Mouse (Mus musculus) spleen, postnatal 4 days (tissue): ENCODE data around the gene A3galt2.
A peak's percentile ranks its signal among the peaks of the same experiment; 100 is the strongest.

Experiments used
- DNase-seq, 2 experiments: peaks; one replicate each; pipeline ENCODE4 v3.0.0; 2022; ENCODE audit warnings: low spot score in 2 of 2

Gene A3galt2

DNA sequence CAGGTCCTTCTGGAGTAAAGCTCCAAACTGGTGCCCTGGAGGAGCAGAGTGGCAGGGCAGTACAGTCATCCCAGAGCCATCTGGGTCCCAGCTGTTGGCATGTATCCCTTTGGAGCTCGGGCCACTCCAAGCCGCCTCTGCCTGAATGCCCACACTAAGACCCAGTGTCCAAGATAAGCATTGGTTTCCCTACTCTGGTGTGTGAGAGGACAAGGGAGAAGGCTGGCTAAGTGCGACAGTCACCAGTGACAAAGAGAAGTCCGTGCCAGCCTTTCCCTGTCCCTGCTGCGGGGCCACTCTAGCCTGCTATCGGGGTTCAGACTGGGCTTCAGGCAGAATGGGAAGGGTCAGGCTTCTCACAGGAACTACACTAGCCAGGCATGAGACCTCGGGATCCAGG is 736 bp downstream of the A3galt2 start:
- DNase-seq = no peak

DNA sequence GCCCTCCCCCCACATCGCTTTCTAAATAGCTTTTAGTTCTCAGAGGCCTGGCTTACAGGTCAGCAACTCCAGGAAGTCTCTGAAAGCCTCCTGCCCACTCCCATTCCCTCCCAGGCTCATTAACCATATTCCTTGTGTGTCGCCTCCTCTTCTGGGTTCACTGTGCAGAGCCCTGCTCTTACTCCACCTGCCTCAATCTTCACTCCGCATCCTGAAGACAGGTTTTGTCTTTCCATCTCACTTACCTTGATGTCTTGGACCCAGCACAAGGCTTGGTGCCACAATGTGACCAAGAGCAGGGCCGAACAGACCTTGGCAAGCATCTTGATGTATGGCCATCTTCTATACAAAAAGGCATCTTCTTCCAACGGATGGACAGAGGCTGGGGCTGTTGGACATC is 4.0 kb downstream of the A3galt2 start:
- DNase-seq = no peak

DNA sequence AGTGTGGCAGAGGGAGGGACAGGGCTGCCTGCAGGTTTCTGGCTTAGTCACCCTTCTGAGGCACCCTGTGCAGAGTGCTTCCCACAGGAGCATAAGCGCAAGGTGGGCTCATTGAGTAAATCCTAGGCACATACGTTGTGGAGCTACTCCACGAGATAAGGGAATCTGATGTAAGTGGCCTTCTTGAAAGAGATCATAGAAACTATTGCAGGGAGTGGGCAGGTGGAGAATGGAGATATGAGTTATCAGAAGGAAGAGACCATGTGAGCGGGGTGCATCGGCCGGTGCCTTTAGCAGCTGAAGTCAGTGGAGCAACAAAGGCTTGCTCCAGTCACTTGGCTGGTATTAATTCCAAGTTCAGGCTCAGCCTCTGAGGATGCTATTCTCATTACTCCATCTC is 4.9 kb downstream of the A3galt2 start:
- no peak for DNase-seq

DNA sequence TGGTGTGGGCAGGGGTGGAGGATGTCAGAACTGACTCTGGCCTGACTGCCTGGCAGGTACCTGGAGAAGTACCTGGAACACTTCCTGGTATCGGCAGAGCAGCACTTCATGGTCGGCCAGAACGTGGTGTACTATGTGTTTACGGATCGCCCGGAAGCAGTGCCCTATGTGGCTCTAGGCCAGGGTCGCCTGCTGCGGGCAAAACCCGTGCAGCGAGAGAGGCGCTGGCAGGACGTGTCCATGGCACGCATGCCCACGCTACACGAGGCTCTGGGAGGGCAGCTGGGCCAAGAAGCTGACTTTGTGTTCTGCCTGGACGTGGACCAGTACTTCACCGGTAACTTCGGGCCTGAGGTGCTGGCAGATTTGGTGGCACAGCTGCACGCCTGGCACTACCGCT is 11.8 kb downstream of the A3galt2 start:
- DNase-seq = no peak

DNA sequence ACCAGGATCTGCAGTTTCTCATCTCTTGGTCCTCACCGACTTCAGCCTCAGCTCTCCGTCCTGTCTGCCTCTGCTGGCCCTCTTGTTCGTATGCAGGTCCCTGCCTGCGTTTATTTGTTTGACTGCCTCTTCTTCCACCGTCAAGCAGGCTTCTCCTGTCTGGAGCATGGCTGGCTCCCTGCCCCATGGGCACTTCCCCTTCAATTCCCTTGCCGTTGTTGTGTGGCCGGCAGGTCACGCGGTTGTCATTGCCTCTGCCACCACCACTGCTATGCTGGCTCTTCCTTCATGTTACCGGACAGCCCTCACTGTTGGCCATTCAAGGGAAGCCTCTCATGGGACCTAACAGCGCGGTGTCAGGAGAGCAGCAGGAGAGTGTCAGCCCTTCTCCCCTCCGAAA is 13.0 kb downstream of the A3galt2 start:
- no peak for DNase-seq

DNA sequence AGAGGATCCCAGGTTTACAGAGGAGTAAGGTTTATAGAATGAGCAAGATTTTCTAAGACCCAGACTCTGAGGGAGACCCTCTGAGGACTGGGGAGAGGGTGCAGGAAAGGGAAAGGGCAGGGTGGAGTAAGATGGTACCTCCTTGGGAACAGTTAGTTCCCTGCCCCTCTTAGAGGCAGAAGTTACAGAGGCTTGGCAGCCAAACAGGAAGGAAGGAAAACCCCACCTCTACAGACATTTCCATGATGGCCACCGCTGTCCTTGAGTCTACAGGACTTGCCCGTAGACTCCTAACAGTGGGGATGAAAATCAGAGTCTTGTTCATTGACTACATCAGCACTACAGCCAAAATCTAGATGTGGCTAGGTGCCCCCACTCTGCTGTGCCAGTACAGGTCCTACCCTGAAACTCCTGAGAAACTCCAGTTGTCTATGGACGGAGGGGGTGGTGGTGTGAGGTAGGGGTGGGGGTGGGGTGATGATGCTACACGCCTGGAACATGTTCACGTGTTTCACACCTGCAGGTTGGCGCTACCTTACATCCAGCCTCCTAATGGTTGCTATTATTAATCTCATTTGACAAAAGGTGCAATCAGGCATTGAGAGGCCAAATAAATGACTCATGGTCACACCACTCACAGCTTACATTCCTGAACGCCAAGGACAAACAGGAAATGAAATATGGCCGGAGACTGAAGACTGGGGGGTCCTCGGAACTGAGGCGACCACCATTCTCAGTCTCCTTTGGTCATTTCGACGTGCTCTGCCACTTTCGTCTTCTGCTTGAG is 14.6 kb downstream of the A3galt2 start:
- DNase-seq = no peak

DNA sequence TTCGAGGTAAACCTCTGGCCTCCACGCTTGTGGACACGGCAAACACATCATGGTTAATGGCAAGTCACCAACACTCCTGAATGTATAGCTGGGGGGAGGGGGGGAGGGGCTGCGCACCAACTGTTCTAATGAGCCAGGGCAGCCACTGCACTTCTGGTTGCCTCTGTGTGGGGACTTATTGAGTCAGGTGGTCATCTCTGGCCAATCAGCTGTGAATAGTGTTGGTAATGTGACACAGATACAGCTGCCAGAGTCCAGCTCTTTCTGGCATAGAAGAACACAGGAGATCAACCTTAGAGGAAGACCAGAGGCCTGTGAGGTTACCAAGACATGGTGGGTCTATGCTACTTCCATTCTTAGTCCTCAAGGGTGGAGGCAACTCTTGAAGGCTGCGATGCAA is 15.5 kb downstream of the A3galt2 start:
- no peak for DNase-seq

DNA sequence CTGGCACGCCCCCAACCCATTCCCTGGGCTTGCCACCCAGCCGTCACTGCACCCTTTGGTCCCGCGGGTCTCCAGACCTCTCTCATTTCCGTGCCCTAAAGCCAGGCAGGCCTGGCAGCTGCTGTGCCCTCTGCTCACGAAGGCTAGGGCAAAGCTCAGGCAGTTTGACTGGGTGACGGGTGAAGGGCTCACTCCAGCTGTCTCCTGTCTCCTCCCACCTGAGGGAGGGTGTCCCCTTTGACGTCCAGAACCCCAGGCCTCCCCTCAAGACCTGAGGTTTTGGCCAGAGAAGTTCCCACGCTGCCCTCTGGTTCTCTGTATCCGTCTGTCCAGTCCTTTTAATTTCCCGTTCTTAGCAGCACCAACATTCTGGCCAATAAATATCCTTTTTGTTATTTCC is 18.7 kb downstream of the A3galt2 start:
- DNase-seq = no peak

DNA sequence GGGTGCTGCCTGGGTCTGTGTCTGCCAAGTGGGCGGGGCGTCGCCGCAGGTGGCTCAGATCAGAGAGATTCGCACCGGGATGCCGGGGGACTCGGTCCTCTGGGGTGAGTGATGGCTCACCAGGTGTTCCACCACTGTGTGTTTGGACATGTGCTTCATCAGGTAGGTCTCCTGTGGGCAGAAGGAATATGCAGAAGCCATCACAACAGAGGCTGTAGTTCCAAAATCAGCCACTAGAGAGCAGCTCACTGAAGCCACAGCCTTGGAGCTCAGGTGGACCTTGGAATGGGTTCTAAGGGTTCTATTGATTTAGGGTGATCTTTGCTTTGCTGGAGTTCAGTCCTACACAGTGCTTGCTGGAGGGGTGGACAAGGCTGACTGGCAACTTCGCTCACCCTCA is 19.3 kb downstream of the A3galt2 start:
- DNase-seq = peak; percentile 60 to 88

DNA sequence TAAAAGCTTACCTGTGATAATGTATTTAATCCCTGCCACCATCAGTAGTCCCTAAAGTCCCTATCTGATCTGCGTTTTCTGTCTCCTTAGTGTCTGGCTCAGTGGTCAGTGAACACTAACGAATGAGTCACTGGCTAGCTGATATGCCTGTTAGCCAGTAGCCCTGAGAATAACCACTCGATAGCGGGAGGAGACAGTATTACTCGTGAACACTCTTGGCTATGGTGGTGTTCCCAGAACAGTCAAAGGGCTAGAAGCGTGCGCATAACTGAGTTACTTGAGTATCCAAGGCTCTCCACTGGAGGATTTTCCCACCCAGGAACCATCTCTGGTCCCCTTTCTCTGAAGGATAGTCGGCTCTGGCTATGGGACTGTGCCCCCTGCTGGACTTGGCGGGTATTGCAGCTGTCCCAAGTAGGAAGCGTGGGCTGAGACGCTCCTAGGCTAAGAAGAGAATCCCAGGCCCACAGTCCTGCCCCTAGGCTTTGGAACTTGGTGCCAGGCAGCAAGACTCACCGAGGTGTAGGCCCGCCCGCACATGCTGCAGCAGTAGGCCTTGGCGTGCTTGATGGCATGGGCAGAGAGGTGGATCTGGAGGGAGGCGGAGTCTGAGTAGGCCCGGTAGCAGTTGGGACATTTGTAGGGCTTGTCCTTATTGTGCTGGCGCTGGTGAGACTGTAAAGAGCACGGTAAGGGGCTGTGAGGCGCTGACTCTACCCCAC is 21.6 kb downstream of the A3galt2 start:
- peak; percentile 69 to 91 for DNase-seq

DNA sequence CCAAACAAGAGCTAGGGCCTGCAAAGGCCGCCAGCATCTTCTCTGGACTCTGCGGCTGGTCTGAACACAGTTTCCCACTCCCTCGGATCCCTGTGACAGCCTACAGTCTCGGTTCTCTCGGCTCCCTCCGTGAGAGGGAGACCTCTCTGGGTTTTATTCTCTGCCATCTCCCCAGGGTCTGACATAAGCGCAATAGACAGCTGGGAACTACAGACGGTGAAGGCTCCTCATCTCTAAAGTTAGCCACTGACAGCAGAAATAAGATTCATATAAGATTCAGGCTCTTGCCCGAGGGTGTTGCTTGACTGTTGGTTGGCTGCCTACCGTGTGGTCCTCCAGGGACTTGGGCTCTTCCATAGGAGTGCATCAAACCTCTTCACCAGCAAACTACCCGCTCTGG is 22.4 kb downstream of the A3galt2 start:
- no peak for DNase-seq

DNA sequence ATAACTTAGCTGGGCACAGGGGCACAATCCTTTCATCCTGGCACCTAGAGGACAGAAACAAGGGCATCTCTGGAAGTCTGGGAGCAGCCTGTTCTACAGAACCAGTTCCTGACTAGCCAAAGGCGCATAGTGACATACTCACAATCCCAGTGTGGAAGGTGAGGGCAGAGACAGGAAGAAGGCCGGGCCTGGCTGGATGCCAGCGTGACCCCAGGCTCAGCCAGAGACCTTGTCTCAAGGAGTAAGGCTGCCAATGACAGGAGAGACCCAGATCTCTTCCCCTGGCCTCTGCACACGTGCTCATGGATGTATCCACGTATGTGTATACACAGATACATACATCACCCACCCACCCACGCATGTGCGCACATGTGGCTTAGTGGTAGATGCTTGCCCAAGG is 26.9 kb downstream of the A3galt2 start:
- no peak for DNase-seq

DNA sequence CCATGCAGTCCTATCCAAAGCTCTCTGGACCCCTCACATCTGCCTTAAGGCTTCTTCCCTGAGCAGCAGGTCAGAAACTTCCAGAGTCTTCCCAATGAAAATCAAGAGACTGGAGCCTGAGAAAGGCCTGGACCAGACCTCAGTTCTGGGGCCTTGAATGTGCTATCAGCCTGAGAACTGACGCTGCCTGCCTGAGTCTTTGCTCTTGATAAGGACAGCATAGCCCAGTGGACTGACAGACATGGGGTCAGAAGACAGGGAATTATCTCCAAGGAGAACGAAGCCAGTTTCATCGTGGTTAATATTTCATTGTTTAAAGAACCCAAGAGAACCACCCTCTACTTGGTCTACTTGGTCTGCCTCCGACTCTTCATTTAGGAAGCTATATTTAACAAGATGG is 27.5 kb downstream of the A3galt2 start:
- DNase-seq = no peak

DNA sequence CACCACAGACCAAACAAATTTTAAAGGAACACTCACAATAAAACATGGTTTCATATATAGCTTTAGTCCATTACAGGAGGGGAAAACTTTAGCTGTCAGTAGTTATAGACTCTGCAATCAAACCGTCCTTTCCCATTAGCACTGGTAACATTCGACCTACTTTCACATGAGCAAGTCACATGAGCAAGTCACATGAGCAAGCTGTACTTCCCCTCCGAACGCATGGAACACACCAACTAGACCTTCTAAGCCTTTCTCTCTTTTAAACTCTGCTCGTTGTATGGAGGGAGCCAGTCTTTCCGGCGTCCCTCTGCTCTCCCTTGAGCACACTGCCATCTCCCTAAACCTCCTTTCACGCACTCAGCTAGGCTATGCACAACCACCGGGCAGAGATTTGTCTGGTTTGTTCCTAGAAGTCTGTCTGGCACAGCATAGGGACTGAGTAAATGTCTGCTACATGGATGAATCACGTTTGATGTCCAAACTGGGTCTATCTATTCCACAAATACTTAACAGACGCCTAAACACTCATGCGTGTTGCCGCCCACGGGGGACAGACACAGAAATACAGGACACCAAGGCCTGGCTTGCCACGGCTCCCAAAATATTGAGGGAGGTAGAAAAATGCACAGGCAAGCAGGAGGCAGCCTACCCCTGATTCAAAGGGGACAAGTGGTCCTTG is 29.9 kb downstream of the A3galt2 start:
- no peak for DNase-seq

DNA sequence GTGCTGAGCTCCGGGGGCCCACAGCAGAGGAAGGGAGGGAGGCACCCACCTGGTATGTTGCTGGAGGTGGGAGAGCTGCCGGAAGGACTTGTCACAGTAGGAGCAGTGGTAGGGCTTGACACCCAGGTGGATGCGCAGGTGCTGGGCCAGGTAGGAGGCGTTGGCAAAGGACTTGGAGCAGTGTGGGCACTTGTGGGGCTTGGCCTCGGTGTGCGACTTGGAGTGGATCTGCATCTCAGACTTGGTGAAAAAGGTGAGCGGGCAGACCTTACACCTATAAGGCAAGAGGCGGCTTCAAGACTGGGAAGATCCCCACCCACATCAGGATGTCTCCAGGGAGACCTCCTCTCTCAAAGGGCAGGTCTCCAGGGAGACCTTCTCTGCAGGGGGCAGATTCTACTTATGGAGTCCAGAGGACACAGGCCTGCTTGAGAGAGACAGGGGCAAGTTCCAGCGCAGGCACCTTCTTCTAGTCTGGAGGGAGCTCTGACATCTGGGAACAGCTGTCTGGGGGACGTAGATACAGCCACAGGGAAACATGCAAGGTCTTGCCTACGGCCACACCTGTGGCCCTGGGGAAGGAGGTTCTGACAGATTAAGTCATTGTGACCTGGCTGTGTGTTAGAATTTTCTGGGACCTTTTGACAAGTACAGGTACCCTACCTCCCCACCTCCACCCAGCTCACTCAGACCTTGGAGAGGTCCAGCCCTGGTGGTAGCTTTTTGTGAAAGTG is 30.9 kb downstream of the A3galt2 start:
- peak in 1 of 2 experiments; percentile 59 for DNase-seq

DNA sequence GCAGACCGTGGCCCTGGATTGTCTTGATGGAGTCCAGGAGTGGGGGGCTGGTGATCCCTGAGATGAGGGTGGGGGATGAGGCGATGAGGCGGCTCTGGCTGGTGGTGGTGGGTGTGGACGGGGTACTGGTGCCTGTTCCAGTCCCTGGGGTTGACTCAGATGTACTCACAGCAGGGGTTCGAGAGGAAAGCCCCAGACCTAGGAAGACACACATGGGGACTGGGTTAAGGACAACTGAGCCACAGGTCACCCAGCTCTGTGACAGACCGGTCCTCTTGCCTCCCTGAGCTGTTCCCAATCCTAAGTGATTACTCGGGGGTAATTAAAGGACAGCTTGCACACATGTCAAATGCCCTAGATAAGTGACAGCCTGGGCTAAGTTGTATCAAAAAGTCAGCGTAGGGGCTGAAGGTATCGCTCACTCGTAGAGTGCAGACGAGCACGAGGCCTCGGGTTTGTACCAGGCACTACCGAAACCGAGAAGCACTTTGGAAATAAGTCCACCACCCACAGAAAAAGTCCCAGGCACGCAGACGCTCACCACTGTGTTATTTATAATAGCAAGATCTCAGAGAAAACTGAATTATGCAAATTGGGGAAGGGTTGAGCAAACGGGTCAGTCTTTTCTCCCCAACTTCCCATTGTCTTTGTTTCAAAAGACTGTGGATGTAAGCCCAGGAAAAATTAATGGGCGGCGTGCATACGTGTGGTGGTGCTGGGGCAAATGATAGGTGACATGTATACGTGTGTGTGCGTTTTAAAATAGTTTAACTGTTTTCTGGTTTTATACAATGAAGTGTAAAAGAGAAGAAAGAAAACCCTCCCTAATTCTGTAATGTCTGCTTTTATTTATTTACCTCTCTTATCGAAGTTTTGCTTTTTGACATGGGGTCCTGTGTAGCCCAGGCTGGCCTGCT is 32.1 kb downstream of the A3galt2 start:
- no peak for DNase-seq

DNA sequence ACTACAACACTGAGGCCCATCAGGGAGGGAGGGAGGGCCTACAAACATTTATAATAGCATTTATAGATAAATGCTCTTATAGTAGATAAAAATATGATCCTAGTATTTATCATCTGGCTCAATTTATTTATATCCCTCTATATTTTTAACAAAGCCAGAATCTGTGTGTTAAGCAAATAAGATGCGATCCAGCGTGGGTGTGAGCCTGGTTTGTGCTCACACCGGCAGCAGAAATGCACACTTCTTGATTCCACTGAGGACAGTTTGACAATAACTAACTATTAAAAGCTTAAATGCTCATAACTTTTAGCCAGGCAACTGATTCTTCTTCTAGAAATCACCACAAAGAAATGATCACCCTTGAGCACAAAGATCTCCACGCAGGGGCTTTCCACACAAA is 32.9 kb downstream of the A3galt2 start:
- DNase-seq = no peak

DNA sequence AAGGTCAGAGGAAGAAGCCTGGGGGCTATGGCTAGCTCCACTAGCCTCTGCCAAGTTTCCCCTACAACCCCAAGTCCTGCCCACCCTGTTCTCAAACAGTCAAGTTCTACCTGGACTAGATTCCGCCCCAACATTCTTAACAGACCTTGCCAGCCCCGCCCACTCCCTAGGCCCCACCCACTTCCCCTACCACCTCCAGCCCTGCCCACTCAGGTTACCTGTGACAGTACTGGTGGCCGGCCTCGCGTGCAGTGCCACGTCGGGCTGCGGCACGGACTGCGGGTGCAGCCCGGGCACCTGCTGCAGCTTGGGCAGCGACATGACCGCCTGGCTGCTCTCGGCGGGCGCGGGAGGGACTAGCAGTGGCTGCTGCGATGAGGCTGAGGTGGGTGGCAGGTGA is 34.5 kb downstream of the A3galt2 start:
- DNase-seq = no peak

DNA sequence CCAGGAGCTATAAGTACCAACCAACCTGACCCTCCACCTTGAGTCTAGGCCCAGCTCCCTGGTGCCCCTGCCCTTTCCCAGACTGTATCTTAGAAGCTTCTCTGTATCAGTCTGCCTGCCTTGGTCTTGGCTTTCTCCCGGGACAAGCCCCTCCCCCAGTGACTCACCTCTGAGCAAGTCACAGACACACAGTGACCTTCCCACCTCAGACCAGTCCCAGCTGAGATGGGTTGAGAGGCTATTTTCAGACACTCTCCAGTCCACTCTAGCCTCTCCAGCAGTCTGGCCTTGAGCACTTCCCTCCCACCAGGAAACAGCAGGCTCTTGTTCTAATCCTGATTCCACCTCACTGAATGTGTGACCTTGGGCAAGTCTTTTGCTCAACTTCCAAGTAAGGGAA is 38.5 kb downstream of the A3galt2 start:
- DNase-seq = no peak

DNA sequence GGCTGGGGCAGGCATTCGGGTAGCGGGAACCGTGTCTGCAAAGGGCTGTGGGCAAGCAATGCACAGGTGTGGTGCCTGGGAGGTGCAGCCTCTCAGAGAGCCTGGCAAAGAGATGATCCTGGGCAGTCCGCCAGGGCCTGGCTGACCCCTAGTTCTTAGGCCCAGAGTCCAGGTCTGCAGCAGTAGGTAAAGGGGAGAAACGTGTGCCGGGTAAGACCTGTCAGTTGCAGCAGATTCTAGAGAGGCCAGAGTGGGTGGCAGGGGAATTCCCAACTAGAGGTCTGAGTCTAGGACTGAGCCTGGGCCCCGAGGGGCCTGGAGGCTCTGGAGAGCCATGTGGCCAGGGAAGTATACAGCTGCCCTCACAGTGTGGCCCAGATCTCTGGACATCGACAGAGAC is 39.0 kb downstream of the A3galt2 start:
- no peak for DNase-seq

DNA sequence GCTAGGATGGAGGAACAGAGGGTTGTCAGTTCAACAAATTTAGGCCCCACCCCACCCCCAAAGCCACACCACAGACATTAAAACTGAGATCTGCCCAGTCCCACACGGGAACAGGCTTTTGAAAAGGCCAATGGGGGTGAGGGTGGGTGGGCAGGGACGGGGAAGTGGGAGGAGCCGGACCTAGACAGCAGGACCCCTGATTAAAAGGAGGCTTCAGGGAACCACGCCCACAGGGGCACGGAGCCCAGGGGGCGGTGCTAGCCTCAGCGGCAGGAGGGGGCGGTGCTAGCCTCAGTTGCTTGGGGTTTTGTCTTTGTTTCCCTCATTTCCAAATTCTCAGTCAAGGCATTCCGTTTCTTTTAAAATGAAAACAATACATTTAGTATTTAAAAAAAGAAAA is 40.4 kb downstream of the A3galt2 start:
- no peak for DNase-seq
